Mouse (Mus musculus) ES-E14 (cell line): ENCODE measurements around the gene Pbld2.

Experiments used
- CHD2 ChIP-seq: IDR thresholded peaks from 2 replicates; pipeline ENCODE4 v1.6.1; 2014; ENCODE audit warnings: mild to moderate bottlenecking, low read depth, low read length, inconsistent platforms
- MAFK ChIP-seq: IDR thresholded peaks from 2 replicates; pipeline ENCODE4 v1.6.1; 2014; ENCODE audit warnings: mild to moderate bottlenecking, low read depth, low read length, inconsistent platforms; ENCODE audit not compliant: insufficient read depth
- ZC3H11A ChIP-seq: IDR thresholded peaks from 2 replicates; pipeline ENCODE4 v1.6.1; 2012; ENCODE audit warnings: low read depth, mild to moderate bottlenecking, inconsistent platforms, low read length, borderline replicate concordance
- ZNF384 ChIP-seq: IDR thresholded peaks from 2 replicates; pipeline ENCODE4 v1.6.1; 2012; ENCODE audit warnings: low read depth, low read length, inconsistent platforms

GRCm38 (mm10) chr10:63098191-63098590 is 74.1 kb downstream of the Pbld2 start:
- no peak for TF ChIP-seq ZC3H11A
- no peak for TF ChIP-seq ZNF384
- TF ChIP-seq MAFK: no peak
- no peak for TF ChIP-seq CHD2
